Mouse (Mus musculus): Measurements from ENCODE around the gene Numbl. TPM values are rescaled to one million over a fixed set of nuclear protein-coding genes. Genes with fewer than 3 reads are reported as not detected.
A peak's percentile ranks its signal among the peaks of the same experiment; 100 is the strongest.
"Not testable (repeated sequence)": the region's sequence is repeated elsewhere in the genome, so short reads cannot be mapped to it uniquely, and the experiment has no call there.

The Numbl gene
- 1 to 10 TPM; 1.5 to 3.4 (median 2.2) TPM for total RNA-seq (2022)

GRCm38 (mm10) chr7:27258205-27258899 lies at the start of gene Numbl:
Numbl (plus strand) TSS chr7:27258433.
- peak; percentile 94 for DNase-seq (ENCODE audit: low spot score in 2 of 2)

DNA sequence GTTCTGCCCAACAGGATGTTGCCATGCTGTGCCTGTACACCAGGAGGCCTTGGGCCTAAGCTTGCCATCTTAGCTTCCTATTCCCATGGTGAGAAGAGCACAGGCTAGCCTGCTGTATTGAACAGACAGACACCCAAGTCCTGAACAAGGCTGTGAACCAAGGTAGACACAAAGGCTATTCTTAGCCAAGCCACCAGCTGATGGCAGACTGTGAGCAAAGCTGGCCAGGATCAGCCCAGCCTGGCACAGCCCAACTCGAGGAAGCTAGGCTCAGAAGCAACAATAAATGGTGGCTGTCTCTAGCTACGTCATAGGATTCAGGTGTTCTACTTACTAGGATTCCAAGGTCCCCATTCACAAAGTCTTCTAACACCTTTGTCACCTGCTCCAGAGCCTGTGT lies 45.6 kb upstream of the Numbl start:
- no peak for DNase-seq (ENCODE audit: low spot score in 2 of 2)

- no peak for DNase-seq (ENCODE audit: low spot score in 2 of 2)
Observed at GRCm38 (mm10) chr7:27218586-27218985, 39.6 kb upstream of the Numbl start.

DNA sequence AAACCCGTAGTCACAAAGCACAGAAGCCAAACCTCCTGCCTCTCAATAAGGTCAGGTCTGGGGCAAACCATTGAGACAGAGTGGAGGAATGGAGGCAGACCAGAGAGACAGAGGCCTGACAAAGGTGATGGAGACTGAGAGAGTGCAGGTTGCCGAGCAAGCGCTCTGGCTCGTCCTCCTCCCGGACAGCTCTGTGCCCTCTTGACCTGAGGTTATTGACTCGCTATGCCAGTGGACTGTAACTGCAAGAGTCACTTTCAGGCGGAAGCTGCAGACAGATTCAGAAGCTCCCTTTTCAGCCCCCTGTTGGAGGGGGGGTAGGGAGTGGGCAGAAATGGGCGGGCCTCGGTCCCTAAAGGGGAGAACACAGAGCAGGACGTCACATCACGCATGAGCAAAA lies 38.3 kb upstream of the Numbl start:
- no peak for DNase-seq (ENCODE audit: low spot score in 2 of 2)

DNA sequence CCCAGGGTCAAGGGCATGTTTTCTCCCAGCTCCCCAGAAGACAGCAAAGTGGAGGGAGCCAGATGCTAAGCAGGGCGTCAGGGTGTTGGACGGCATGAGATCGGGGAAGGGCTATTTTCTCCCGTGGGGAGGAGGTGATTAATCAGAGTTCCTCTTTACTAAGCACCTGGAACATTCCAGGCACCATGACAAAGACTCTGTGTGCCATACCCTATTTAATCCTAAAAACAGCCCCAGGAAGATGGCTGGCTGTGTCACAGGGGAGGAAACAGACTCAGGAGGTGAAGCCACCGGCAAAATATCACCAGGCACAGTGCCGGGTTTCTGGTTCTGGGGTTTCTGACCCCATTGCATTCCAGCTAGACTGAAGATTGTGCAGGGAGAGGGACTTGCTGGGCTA lies 36.3 kb upstream of the Numbl start:
- no peak for DNase-seq (ENCODE audit: low spot score in 2 of 2)

DNA sequence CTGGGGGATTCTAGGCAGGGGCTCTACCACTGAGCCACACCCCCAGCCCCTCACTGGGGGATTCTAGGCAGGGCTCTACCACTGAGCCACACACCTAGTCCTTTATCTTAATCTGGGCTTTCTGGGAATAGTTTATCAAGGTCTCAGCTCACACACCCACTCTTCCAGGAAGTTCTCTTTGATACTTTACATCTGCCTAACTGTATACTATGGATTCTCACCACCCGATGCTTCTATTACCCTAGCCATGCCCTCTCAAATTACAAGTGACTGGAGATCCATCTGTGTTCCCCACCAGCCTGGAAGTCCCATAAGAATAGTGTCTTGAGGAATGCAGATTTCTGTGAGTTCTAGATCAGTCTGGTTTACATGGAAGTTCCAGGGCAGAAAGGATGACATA lies 35.7 kb upstream of the Numbl start:
- DNase-seq (ENCODE audit: low spot score in 2 of 2), result no peak

GRCm38 (mm10) chr7:27224877-27225575 lies 33.2 kb upstream of the Numbl start:
- DNase-seq (ENCODE audit: low spot score in 2 of 2), result no peak

GRCm38 (mm10) chr7:27227276-27227675 lies 31.0 kb upstream of the Numbl start:
- DNase-seq (ENCODE audit: low spot score in 2 of 2), result no peak

DNA sequence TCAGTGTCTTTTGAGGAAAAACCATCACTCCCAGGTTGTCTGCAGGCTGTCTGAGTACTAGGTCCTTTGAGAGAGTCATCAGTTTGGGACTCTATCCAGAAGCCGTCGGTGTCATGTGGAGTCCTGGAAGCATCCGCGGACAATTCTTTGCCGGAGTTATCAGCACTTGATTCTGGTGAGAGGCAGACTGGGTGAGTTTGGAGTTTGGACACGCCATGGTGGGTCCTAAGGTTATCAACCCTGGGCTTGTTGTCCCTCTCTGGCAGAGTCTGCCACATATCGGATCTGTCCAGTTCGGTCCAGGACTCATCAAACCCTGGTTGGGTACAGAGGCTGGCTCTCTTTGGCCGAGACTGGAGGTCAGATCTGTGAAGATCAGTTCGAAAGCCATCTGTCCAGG lies 30.6 kb upstream of the Numbl start:
- DNase-seq (ENCODE audit: low spot score in 2 of 2), result no peak

- DNase-seq (ENCODE audit: low spot score in 2 of 2), result peak; percentile 80 to 84
Observed at GRCm38 (mm10) chr7:27228281-27228821, 29.9 kb upstream of the Numbl start, which contains the start of gene Itpkc. Itpkc (minus strand) TSS chr7:27228661.

DNA sequence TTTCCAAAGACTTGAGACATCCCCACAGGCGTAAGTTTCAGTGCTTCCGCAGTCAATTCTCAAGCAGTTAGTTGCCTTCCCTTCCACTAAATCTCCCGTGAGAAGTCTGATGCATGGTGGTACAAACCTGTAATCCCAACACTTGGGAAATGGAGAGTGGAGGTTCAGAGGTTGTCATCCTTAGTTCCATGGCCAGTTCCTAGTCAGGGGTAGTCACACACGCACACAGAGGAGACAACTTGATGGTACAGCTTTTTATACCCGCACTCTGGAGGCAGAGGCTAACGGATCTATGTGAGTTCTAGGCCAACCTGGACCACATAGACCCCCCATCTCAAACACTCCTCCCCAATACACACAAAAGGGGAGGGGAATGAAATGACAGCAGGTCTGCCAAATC lies 29.4 kb upstream of the Numbl start:
- no peak for DNase-seq (ENCODE audit: low spot score in 2 of 2)

DNA sequence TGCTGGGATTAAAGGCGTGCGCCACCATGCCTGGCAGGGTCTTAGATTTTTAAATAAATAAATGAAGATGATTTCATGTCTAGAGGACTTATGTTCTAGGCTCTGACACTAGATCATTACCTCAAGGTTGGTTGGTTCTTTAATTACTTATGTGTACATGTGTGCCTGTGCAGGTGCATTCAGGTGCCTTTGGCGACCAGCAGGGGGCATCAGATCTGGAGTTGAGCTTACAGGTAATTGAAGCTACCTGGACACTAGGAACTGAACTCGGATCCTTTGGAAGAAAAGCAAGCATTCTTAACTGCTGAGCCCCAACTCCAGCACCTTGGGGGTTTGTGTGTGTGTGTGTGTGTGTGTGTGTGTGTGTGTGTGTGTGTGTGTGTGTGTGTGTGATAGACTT lies 27.5 kb upstream of the Numbl start:
- no peak for DNase-seq (ENCODE audit: low spot score in 2 of 2)

DNA sequence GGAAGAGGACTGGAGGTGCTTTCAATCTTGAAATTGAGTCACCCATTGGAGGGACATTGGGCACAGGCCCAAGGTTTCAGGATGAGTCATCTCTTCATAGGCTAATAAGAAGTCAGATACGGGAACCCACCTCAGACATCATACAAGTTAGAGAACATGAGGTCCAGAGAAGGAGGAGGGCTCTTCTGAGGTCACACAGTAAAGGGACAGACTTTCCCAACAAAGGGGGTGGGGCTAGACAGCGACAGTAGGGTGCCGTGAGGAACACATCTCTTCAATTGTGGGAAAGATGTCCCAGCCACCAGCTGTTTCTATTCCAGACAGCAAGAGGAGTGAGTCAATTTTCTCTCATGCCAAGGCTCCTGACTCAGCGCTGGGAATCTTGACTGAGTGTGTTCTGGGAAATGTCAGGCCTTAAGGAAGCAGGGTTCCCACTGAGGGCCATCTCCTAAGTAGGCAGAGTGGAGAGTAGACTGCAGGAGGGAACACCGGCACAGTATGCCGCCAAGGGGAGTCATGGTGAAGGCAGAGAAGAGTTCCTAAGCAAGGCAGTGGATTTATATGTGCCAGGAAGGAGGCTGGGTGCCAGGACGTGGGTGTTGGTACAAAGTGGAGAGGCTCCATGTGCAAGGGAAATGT lies 26.4 kb upstream of the Numbl start:
- peak; percentile 26 to 34 for DNase-seq (ENCODE audit: low spot score in 2 of 2)

GRCm38 (mm10) chr7:27232781-27233281 lies 25.4 kb upstream of the Numbl start, which contains the start of gene Coq8b:
Coq8b (plus strand) TSS chr7:27233023.
- peak; percentile 85 to 86 for DNase-seq (ENCODE audit: low spot score in 2 of 2)

- DNase-seq (ENCODE audit: low spot score in 2 of 2), result no peak
Observed at GRCm38 (mm10) chr7:27233300-27233699, 24.9 kb upstream of the Numbl start.

GRCm38 (mm10) chr7:27235726-27236125 lies 22.5 kb upstream of the Numbl start:
- DNase-seq (ENCODE audit: low spot score in 2 of 2), result no peak

DNA sequence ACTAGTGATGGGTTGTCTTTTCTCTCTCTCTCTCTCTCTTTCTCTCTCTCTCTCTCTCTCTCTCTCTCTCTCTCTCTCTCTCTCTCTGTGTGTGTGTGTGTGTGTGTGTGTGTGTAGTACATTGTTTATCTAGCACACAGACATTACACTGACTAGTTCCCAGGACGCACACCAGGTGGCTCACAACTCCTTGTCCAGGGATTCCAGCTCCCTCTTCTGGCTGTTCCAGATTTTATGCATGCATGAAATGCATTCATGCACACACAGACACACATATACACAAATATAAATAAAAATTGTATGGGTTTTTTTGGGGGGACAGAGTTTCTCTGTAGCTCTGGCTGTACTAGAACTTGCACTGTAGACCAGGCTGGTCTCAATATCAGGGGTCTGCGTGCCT lies 20.7 kb upstream of the Numbl start:
- DNase-seq (ENCODE audit: low spot score in 2 of 2), result no peak

GRCm38 (mm10) chr7:27238568-27238967 lies 19.7 kb upstream of the Numbl start:
- DNase-seq (ENCODE audit: low spot score in 2 of 2), result no peak

DNA sequence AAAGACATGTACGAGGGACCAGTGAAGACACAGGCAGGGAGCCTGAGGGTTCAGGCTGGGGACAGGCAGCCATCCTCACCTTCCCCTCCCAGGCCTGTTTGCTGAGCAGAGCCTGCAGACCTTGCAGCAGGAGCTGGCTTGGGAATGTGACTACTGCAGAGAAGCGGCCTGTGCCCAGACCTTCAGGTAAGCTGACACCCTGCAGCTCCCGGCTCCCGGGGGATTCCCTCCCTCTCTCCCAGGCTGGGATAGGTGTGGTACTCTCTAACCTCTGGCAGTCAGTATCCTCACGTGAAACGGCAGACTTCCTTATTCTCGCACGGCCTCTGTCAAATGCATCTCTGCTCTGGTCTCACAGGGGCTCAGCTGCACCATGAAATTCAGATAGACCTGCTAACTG lies 15.0 kb upstream of the Numbl start:
- DNase-seq (ENCODE audit: low spot score in 2 of 2), result peak; percentile 56 to 74

DNA sequence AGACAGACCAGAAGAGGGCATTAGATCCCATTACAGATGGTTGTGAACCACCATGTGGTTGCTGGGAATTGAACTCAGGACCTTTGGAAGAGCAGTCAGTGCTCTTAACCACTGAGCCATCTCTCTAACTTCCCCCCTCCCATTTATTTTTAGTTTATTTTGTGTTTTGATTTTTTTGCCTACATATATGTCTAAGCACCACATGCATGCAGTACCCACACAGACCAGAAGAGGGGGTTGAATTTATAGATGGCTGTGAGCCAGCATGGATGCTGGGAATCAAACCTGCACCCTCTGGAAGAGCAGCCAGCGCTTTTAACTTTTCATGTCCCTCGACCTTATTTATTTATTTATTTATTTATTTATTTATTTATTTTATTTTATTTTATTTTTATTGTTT lies 14.1 kb upstream of the Numbl start:
- DNase-seq (ENCODE audit: low spot score in 2 of 2), result not testable (repeated sequence)

- DNase-seq (ENCODE audit: low spot score in 2 of 2), result no peak
Observed at GRCm38 (mm10) chr7:27249146-27249545, 9.1 kb upstream of the Numbl start.

DNA sequence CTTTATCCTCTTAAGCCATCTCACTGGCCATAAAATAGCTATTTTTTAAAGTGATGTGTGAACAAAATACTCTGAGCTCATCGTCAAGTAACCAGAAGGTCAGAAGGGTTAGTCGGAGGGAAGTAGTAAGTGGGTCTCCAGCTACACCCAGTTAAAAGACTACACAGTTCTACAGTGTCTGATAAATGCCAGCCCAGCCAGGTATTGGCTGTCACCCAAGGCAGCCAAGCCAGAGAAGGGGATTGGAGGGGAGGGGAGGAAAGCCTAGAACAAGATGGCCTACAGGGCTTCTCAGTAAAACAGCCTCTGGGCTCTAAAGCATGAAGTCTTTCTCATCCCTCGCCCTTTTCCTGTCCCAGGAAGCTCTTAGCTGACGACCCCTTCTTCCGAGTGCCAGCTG lies 8.3 kb upstream of the Numbl start:
- no peak for DNase-seq (ENCODE audit: low spot score in 2 of 2)

Measured in gastrocnemius, adult 8-10 months (tissue).